Mouse (Mus musculus): Measurements from ENCODE around the gene Olfr284. TPM values are rescaled to one million over a fixed set of nuclear protein-coding genes. Genes with fewer than 3 reads are reported as not detected.

Gene Olfr284
- total RNA-seq, 1 experiment: not detected

- no peaks in the 10 kb centered on the region for H3K36me3 ChIP-seq (ENCODE audit: control insufficient read depth, insufficient read depth, low read length, poor library complexity, severe bottlenecking)
- no peaks in the 10 kb centered on the region for H3K9me3 ChIP-seq (ENCODE audit: control insufficient read depth, insufficient read depth, low read depth, low read length)
- TF ChIP-seq MAFK (IDR thresholded peaks at IDR 0.05; ENCODE audit: insufficient read depth, low read depth, low read length) (no peak), HCFC1 (IDR thresholded peaks at IDR 0.05; ENCODE audit: borderline replicate concordance, insufficient read depth, low read length) (no peak), CHD2 (IDR thresholded peaks at IDR 0.05; ENCODE audit: low read depth, low read length) (no peak), ZC3H11A (IDR thresholded peaks at IDR 0.05; ENCODE audit: borderline replicate concordance, low read depth, low read length) (no peak), ZNF384 (IDR thresholded peaks at IDR 0.05; ENCODE audit: low read depth, low read length) (no peak)
- in situ Hi-C loops (cut with MboI; ENCODE audit: low sequenced_read_pairs in 2 of 2, unreplicated experiment in 2 of 2): no loop called here
- DNase-seq (ENCODE audit: low read depth, low spot score): no peak
- H3K9ac ChIP-seq (ENCODE audit: insufficient read depth, low read depth, low read length, poor library complexity, severe bottlenecking): no peak within 1 kb of the TSS
- no peak within 1 kb of the TSS for H3K4me3 ChIP-seq (ENCODE audit: insufficient read depth in 1 of 2, low read depth in 1 of 2, low read length in 2 of 2, poor library complexity in 1 of 2, severe bottlenecking in 1 of 2)
- no peak within 1 kb of the TSS for H3K27ac ChIP-seq (ENCODE audit: insufficient read depth, low read depth, low read length, poor library complexity, severe bottlenecking)
- no peaks in the 10 kb centered on the region for H3K4me1 ChIP-seq (ENCODE audit: control insufficient read depth in 2 of 2, insufficient read depth in 2 of 2, low read length in 2 of 2, poor library complexity in 1 of 2)
These were observed 23.5 kb downstream of the Olfr284 start, which contains the start of gene Olfr285 for GRCm38 (mm10) chr15:98317177-98317724. Gene Olfr285 (minus strand): TSS chr15:98317353.

- Histone ChIP-seq H3K9ac (ENCODE audit: insufficient read depth, low read depth, low read length, poor library complexity, severe bottlenecking) (no peak overlapping the region), H3K27ac (ENCODE audit: insufficient read depth, low read depth, low read length, poor library complexity, severe bottlenecking) (no peak overlapping the region), H3K4me3 (ENCODE audit: insufficient read depth in 1 of 2, low read depth in 1 of 2, low read length in 2 of 2, poor library complexity in 1 of 2, severe bottlenecking in 1 of 2) (no peak overlapping the region), H3K36me3 (ENCODE audit: control insufficient read depth, insufficient read depth, low read length, poor library complexity, severe bottlenecking) (no peaks in the 10 kb centered on the region), H3K9me3 (ENCODE audit: control insufficient read depth, insufficient read depth, low read depth, low read length) (no peaks in the 10 kb centered on the region), H3K4me1 (ENCODE audit: control insufficient read depth in 2 of 2, insufficient read depth in 2 of 2, low read length in 2 of 2, poor library complexity in 1 of 2) (no peaks in the 10 kb centered on the region)
- in situ Hi-C loops (cut with MboI; ENCODE audit: low sequenced_read_pairs in 2 of 2, unreplicated experiment in 2 of 2): no loop called here
- DNase-seq (ENCODE audit: low read depth, low spot score): peak; percentile 25
- no peak for TF ChIP-seq ZC3H11A (IDR thresholded peaks at IDR 0.05; ENCODE audit: borderline replicate concordance, low read depth, low read length)
- TF ChIP-seq MAFK (IDR thresholded peaks at IDR 0.05; ENCODE audit: insufficient read depth, low read depth, low read length): no peak
- no peak for TF ChIP-seq HCFC1 (IDR thresholded peaks at IDR 0.05; ENCODE audit: borderline replicate concordance, insufficient read depth, low read length)
- no peak for TF ChIP-seq CHD2 (IDR thresholded peaks at IDR 0.05; ENCODE audit: low read depth, low read length)
- no peak for TF ChIP-seq ZNF384 (IDR thresholded peaks at IDR 0.05; ENCODE audit: low read depth, low read length)
These were observed 25.1 kb downstream of the Olfr284 start for GRCm38 (mm10) chr15:98315703-98316102.

- Histone ChIP-seq H3K9ac (ENCODE audit: insufficient read depth, low read depth, low read length, poor library complexity, severe bottlenecking) (peak within 1 kb of the TSS; percentile 6; the same call in 1 of the 2 replicates), H3K4me3 (ENCODE audit: insufficient read depth in 1 of 2, low read depth in 1 of 2, low read length in 2 of 2, poor library complexity in 1 of 2, severe bottlenecking in 1 of 2) (peak within 1 kb of the TSS; percentile 59 to 64), H3K4me1 (ENCODE audit: control insufficient read depth in 2 of 2, insufficient read depth in 2 of 2, low read length in 2 of 2, poor library complexity in 1 of 2) (peaks cover 0 to 2% of the 10 kb centered on the region in 2 experiments; a peak in 1 of 4 replicates), H3K9me3 (ENCODE audit: control insufficient read depth, insufficient read depth, low read depth, low read length) (no peaks in the 10 kb centered on the region), H3K27ac (ENCODE audit: insufficient read depth, low read depth, low read length, poor library complexity, severe bottlenecking) (no peak within 1 kb of the TSS), H3K36me3 (ENCODE audit: control insufficient read depth, insufficient read depth, low read length, poor library complexity, severe bottlenecking) (no peaks in the 10 kb centered on the region)
- in situ Hi-C loops (cut with MboI; ENCODE audit: low sequenced_read_pairs in 2 of 2, unreplicated experiment in 2 of 2): no loop called here
- TF ChIP-seq CHD2 (IDR thresholded peaks at IDR 0.05; ENCODE audit: low read depth, low read length) (no peak), HCFC1 (IDR thresholded peaks at IDR 0.05; ENCODE audit: borderline replicate concordance, insufficient read depth, low read length) (no peak), ZC3H11A (IDR thresholded peaks at IDR 0.05; ENCODE audit: borderline replicate concordance, low read depth, low read length) (no peak), ZNF384 (IDR thresholded peaks at IDR 0.05; ENCODE audit: low read depth, low read length) (no peak), MAFK (IDR thresholded peaks at IDR 0.05; ENCODE audit: insufficient read depth, low read depth, low read length) (no peak)
- no peak for DNase-seq (ENCODE audit: low read depth, low spot score)
These were observed 44.9 kb downstream of the Olfr284 start, which contains the start of gene Zfp641 for GRCm38 (mm10) chr15:98295628-98296551. Gene Zfp641 (minus strand): TSS chr15:98296161.

DNA sequence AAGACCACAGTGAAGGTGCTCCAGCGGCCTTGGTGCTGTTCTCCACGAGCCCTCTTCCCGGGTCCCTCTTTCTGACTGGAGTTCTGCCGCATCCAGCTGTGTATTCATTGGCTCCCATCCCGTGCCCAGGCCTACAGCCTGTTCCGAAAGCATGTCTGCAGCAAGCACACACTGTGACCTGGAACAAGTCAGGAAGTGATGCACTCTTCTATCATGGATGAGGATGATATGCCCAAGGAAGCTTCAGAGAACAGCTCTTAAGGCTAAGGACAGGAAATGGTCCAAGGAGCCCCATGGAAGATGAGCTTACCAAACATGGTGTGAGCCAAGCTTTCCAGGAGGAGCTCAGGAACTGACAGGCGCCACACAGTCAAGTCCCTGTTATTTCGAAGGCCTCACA, 47.1 kb downstream of the Olfr284 start:
- Histone ChIP-seq H3K27ac (ENCODE audit: insufficient read depth, low read depth, low read length, poor library complexity, severe bottlenecking) (no peak overlapping the region), H3K4me1 (ENCODE audit: control insufficient read depth in 2 of 2, insufficient read depth in 2 of 2, low read length in 2 of 2, poor library complexity in 1 of 2) (peaks cover 0 to 2% of the 10 kb centered on the region in 2 experiments; a peak in 1 of 4 replicates), H3K9me3 (ENCODE audit: control insufficient read depth, insufficient read depth, low read depth, low read length) (no peaks in the 10 kb centered on the region), H3K36me3 (ENCODE audit: control insufficient read depth, insufficient read depth, low read length, poor library complexity, severe bottlenecking) (no peaks in the 10 kb centered on the region), H3K9ac (ENCODE audit: insufficient read depth, low read depth, low read length, poor library complexity, severe bottlenecking) (no peak overlapping the region), H3K4me3 (ENCODE audit: insufficient read depth in 1 of 2, low read depth in 1 of 2, low read length in 2 of 2, poor library complexity in 1 of 2, severe bottlenecking in 1 of 2) (no peak overlapping the region)
- TF ChIP-seq ZNF384 (IDR thresholded peaks at IDR 0.05; ENCODE audit: low read depth, low read length) (no peak), HCFC1 (IDR thresholded peaks at IDR 0.05; ENCODE audit: borderline replicate concordance, insufficient read depth, low read length) (no peak), MAFK (IDR thresholded peaks at IDR 0.05; ENCODE audit: insufficient read depth, low read depth, low read length) (no peak), ZC3H11A (IDR thresholded peaks at IDR 0.05; ENCODE audit: borderline replicate concordance, low read depth, low read length) (no peak)
- DNase-seq (ENCODE audit: low read depth, low spot score): no peak
- in situ Hi-C loops (cut with MboI; ENCODE audit: low sequenced_read_pairs in 2 of 2, unreplicated experiment in 2 of 2): no loop called here

Other genes with a start within 250 kb of the Olfr284 start
- 18.3 and 18.5 TPM in 2 replicates for gene Pfkm, start 248.4 kb downstream of the Olfr284 start, total RNA-seq (2012; rRNA removed)
- 20.5 and 27.2 TPM in 2 replicates for gene Senp1, start 247.2 kb downstream of the Olfr284 start, total RNA-seq (2012; rRNA removed)
- 9.0 and 12.5 TPM in 2 replicates for gene Asb8, start 175.4 kb downstream of the Olfr284 start, total RNA-seq (2012; rRNA removed)
- gene Ccdc184, start 173.8 kb downstream of the Olfr284 start, total RNA-seq (2012; rRNA removed): 0.32 and 0.80 TPM in 2 replicates
- gene Olfr288, start 145.4 kb downstream of the Olfr284 start, total RNA-seq (2012; rRNA removed): not detected in 2 replicates
- not detected in 2 replicates for gene Gm44579, start 120.0 kb downstream of the Olfr284 start, total RNA-seq (2012; rRNA removed)
- gene Olfr287, start 119.9 kb downstream of the Olfr284 start, total RNA-seq (2012; rRNA removed): 0.16 TPM in 1 of 2 replicates, not detected in the other
- gene Olfr286, start 106.5 kb downstream of the Olfr284 start, total RNA-seq (2012; rRNA removed): not detected in 2 replicates
- gene H1fnt, start 83.7 kb downstream of the Olfr284 start, total RNA-seq (2012; rRNA removed): 0.48 TPM in 1 of 2 replicates, not detected in the other
- 0.05 and 0.31 TPM in 2 replicates for gene Zfp641, start 44.8 kb downstream of the Olfr284 start, total RNA-seq (2012; rRNA removed)
- not detected in 2 replicates for gene Olfr285, start 23.6 kb downstream of the Olfr284 start, total RNA-seq (2012; rRNA removed)
- not detected in 2 replicates for gene Olfr283, start 40.0 kb upstream of the Olfr284 start, total RNA-seq (2012; rRNA removed)
- not detected in 2 replicates for gene Olfr282, start 90.2 kb upstream of the Olfr284 start, total RNA-seq (2012; rRNA removed)
- gene Olfr281, start 111.6 kb upstream of the Olfr284 start, total RNA-seq (2012; rRNA removed): not detected in 2 replicates
- gene OR5BS1P, start 128.9 kb upstream of the Olfr284 start, total RNA-seq (2012; rRNA removed): not detected in 2 replicates
- not detected in 2 replicates for gene Lalba, start 141.7 kb upstream of the Olfr284 start, total RNA-seq (2012; rRNA removed)
- 0.04 TPM in 1 of 2 replicates, not detected in the other for gene Olfr279, start 151.4 kb upstream of the Olfr284 start, total RNA-seq (2012; rRNA removed)
- 95.0 and 111 TPM in 2 replicates for gene Kansl2, start 193.3 kb upstream of the Olfr284 start, total RNA-seq (2012; rRNA removed)
- gene Ccnt1, start 229.9 kb upstream of the Olfr284 start, total RNA-seq (2012; rRNA removed): 53.1 and 59.1 TPM in 2 replicates
- gene 4930415O20Rik, start 230.0 kb upstream of the Olfr284 start, total RNA-seq (2012; rRNA removed): not detected in 2 replicates